Comparison of ENCODE assay signal across 1 mouse cellular context in genomic region chr9:111270606-111271005, GRCm38 (mm10).
TF ChIP-seq lines count a peak whose summit lies in the region.

No protein-coding gene starts in this region.

TF ChIP-seq in CH12.LX, 34 proteins besides CTCF, POLR2A, EP300 and RAD21 (continued from another document):
- 0 out of 2 replicates have a peak, but pooled peaks have one; percentile 3 for TF ChIP-seq SIN3A (IDR thresholded peaks at IDR 0.05; ENCODE audit: low read length)
- TF ChIP-seq CHD1 (IDR thresholded peaks at IDR 0.05; ENCODE audit: low read depth, low read length) = 0 out of 2 replicates have a peak, but pooled peaks have one; percentile 30
- TF ChIP-seq TBP (conservative IDR thresholded peaks at IDR 0.05; ENCODE audit: low read depth, low read length) = 0 out of 2 replicates have a peak, but pooled peaks have one; percentile 21
